Mouse (Mus musculus) CH12.LX (cell line): ENCODE measurements around the gene Msh5. TPM values are rescaled to one million over a fixed set of nuclear protein-coding genes. Genes with fewer than 3 reads are reported as not detected.

Experiments used
- DNase-seq: peaks from one replicate; pipeline ENCODE4 v3.0.0-alpha.2; 2013; ENCODE audit errors: extremely low read depth
- H3K27ac ChIP-seq: 2 replicates; pipeline ENCODE4 v1.5.1; 2012; ENCODE audit warnings: low read depth, mild to moderate bottlenecking, control low read depth, moderate library complexity; ENCODE audit not compliant: insufficient read depth
- H3K27me3 ChIP-seq: replicated peaks from 2 replicates; pipeline ENCODE3; 2012; ENCODE audit warnings: inconsistent platforms
- H3K36me3 ChIP-seq, 2 experiments: replicated peaks in 1 of 2; 2 replicates each; pipeline versions ENCODE3 to v1.6.1; 2012; ENCODE audit warnings: inconsistent platforms in 1 of 2, low read length in 1 of 2, mild to moderate bottlenecking in 1 of 2, mixed read lengths in 1 of 2, moderate library complexity in 1 of 2; ENCODE audit not compliant: control insufficient read depth in 1 of 2, insufficient read depth in 1 of 2
- H3K4me1 ChIP-seq, 2 experiments: 2 replicates each; pipeline ENCODE4 v1.6.1; 2012; ENCODE audit warnings: inconsistent platforms in 1 of 2, moderate library complexity in 1 of 2; ENCODE audit not compliant: insufficient read depth in 2 of 2, control insufficient read depth in 1 of 2
- H3K4me2 ChIP-seq: 2 replicates; pipeline ENCODE4 v1.6.1; 2012; ENCODE audit warnings: low read depth, mild to moderate bottlenecking, control low read depth; ENCODE audit not compliant: poor library complexity, insufficient read depth, severe bottlenecking
- H3K4me3 ChIP-seq, 3 experiments: fragments of 150-350 bp in 1 of 3; sonication (generic) in 1 of 3; replicated peaks in 1 of 3; 2 replicates each; pipeline versions ENCODE3 to v1.5.1; 2011 to 2012; ENCODE audit warnings: low read depth in 2 of 3, low read length in 2 of 3, mild to moderate bottlenecking in 2 of 3, moderate library complexity in 2 of 3, control low read depth in 1 of 3, improper control_type of control experiment in 1 of 3, inconsistent platforms in 1 of 3, mixed read lengths in 1 of 3; ENCODE audit not compliant: poor library complexity in 1 of 3
- H3K79me2 ChIP-seq: replicated peaks from 2 replicates; pipeline ENCODE4 v1.6.1; 2012; ENCODE audit warnings: mild to moderate bottlenecking, moderate library complexity; ENCODE audit not compliant: control insufficient read depth, poor library complexity, insufficient read depth, severe bottlenecking; ENCODE audit errors: extremely low read depth
- H3K9ac ChIP-seq: 2 replicates; pipeline ENCODE4 v1.6.1; 2012; ENCODE audit warnings: low read depth, mild to moderate bottlenecking, control low read depth, moderate library complexity; ENCODE audit not compliant: insufficient read depth
- H3K9me3 ChIP-seq: replicated peaks from 2 replicates; pipeline ENCODE3; 2012; ENCODE audit warnings: low read length, inconsistent platforms, mixed read lengths
- CHD1 ChIP-seq: IDR thresholded peaks from 2 replicates; pipeline ENCODE4 v1.6.1; 2012; ENCODE audit warnings: low read depth, low read length, improper control_type of control experiment, inconsistent platforms
- CTCF ChIP-seq, 2 experiments: IDR thresholded peaks in 1 of 2; conservative IDR thresholded peaks in 1 of 2; 2 replicates each; pipeline ENCODE4 v1.5.1; 2011 to 2012; ENCODE audit warnings: low read depth in 2 of 2, low read length in 2 of 2, improper control_type of control experiment in 1 of 2, inconsistent platforms in 1 of 2, mild to moderate bottlenecking in 1 of 2, moderate library complexity in 1 of 2
- E2F4 ChIP-seq: IDR thresholded peaks from 2 replicates; pipeline ENCODE4 v1.6.1; 2011; ENCODE audit warnings: low read depth, low read length, improper control_type of control experiment; ENCODE audit not compliant: insufficient replicate concordance
- ELF1 ChIP-seq: IDR thresholded peaks from 2 replicates; pipeline ENCODE4 v1.6.1; 2014; ENCODE audit warnings: low read depth, mild to moderate bottlenecking, inconsistent platforms, low read length, improper control_type of control experiment
- ETS1 ChIP-seq: conservative IDR thresholded peaks from 2 replicates; pipeline ENCODE4 v1.6.1; 2012; ENCODE audit warnings: low read depth, mild to moderate bottlenecking, inconsistent platforms, low read length, improper control_type of control experiment, moderate library complexity
- IRF4 ChIP-seq: IDR thresholded peaks from 2 replicates; pipeline ENCODE4 v1.6.1; 2014; ENCODE audit warnings: low read depth, mild to moderate bottlenecking, inconsistent platforms, low read length, improper control_type of control experiment
- JUN ChIP-seq: IDR thresholded peaks from 2 replicates; pipeline ENCODE4 v1.6.1; 2011; ENCODE audit warnings: low read depth, mild to moderate bottlenecking, low read length, improper control_type of control experiment, moderate library complexity; ENCODE audit not compliant: insufficient read depth
- JUND ChIP-seq: conservative IDR thresholded peaks from 2 replicates; pipeline ENCODE4 v1.6.1; 2011; ENCODE audit warnings: low read depth, low read length, improper control_type of control experiment
- KAT2A ChIP-seq: IDR thresholded peaks from 2 replicates; pipeline ENCODE4 v1.6.1; 2012; ENCODE audit warnings: low read length, improper control_type of control experiment, inconsistent platforms; ENCODE audit not compliant: insufficient replicate concordance
- MAX ChIP-seq: IDR thresholded peaks from 2 replicates; pipeline ENCODE4 v1.6.1; 2011; ENCODE audit warnings: low read length, improper control_type of control experiment
- MAZ ChIP-seq: IDR thresholded peaks from 2 replicates; pipeline ENCODE4 v1.6.1; 2012; ENCODE audit warnings: low read depth, mild to moderate bottlenecking, inconsistent platforms, low read length, improper control_type of control experiment, moderate library complexity
- MEF2A ChIP-seq: IDR thresholded peaks from 2 replicates; pipeline ENCODE4 v1.6.1; 2014; ENCODE audit warnings: low read depth, mild to moderate bottlenecking, inconsistent platforms, low read length, improper control_type of control experiment, borderline replicate concordance
- MYC ChIP-seq: IDR thresholded peaks from 2 replicates; pipeline ENCODE4 v1.6.1; 2011; ENCODE audit warnings: low read depth, mild to moderate bottlenecking, improper control_type of control experiment, low read length
- NELFE ChIP-seq: IDR thresholded peaks from 2 replicates; pipeline ENCODE4 v1.6.1; 2011; ENCODE audit warnings: low read depth, low read length, improper control_type of control experiment
- PAX5 ChIP-seq: IDR thresholded peaks from 2 replicates; pipeline ENCODE4 v1.6.1; 2012; ENCODE audit warnings: low read length, inconsistent platforms, mixed read lengths
- RAD21 ChIP-seq: IDR thresholded peaks from 2 replicates; pipeline ENCODE4 v1.6.1; 2011; ENCODE audit warnings: low read depth, mild to moderate bottlenecking, low read length, improper control_type of control experiment, moderate library complexity
- RCOR1 ChIP-seq: conservative IDR thresholded peaks from 2 replicates; pipeline ENCODE4 v1.6.1; 2012; ENCODE audit warnings: low read depth, mild to moderate bottlenecking, inconsistent platforms, low read length, improper control_type of control experiment
- SIN3A ChIP-seq: IDR thresholded peaks from 2 replicates; pipeline ENCODE4 v1.6.1; 2012; ENCODE audit warnings: low read length, improper control_type of control experiment, inconsistent platforms
- SMC3 ChIP-seq: IDR thresholded peaks from 2 replicates; pipeline ENCODE4 v1.6.1; 2011; ENCODE audit warnings: low read depth, low read length, improper control_type of control experiment
- TCF12 ChIP-seq: IDR thresholded peaks from 2 replicates; pipeline ENCODE4 v1.6.1; 2014; ENCODE audit warnings: low read depth, mild to moderate bottlenecking, inconsistent platforms, low read length, improper control_type of control experiment
- UBTF ChIP-seq: IDR thresholded peaks from 2 replicates; pipeline ENCODE4 v1.6.1; 2012; ENCODE audit warnings: low read depth, mild to moderate bottlenecking, inconsistent platforms, low read length, improper control_type of control experiment, moderate library complexity
- USF1 ChIP-seq: IDR thresholded peaks from 2 replicates; pipeline ENCODE4 v1.6.1; 2014; ENCODE audit warnings: low read depth, mild to moderate bottlenecking, inconsistent platforms, low read length, improper control_type of control experiment
- USF2 ChIP-seq: conservative IDR thresholded peaks from 2 replicates; pipeline ENCODE4 v1.6.1; 2011; ENCODE audit warnings: low read depth, low read length, improper control_type of control experiment
- ZC3H11A ChIP-seq: IDR thresholded peaks from 2 replicates; pipeline ENCODE4 v1.6.1; 2012; ENCODE audit warnings: low read depth, mild to moderate bottlenecking, inconsistent platforms, low read length, improper control_type of control experiment
- ZKSCAN1 ChIP-seq: IDR thresholded peaks from 2 replicates; pipeline ENCODE4 v1.6.1; 2012; ENCODE audit warnings: low read depth, inconsistent platforms, low read length, improper control_type of control experiment, borderline replicate concordance
- ZMIZ1 ChIP-seq: IDR thresholded peaks from 2 replicates; pipeline ENCODE4 v1.6.1; 2012; ENCODE audit warnings: low read depth, mild to moderate bottlenecking, inconsistent platforms, low read length, improper control_type of control experiment
- ZNF384 ChIP-seq: IDR thresholded peaks from 2 replicates; pipeline ENCODE4 v1.6.1; 2012; ENCODE audit warnings: low read depth, low read length, improper control_type of control experiment, inconsistent platforms
- dilution Hi-C: fragments of 300-500 bp; cut with MboI; formaldehyde crosslinking; loops from 2 replicates; pipeline ENCODE4 v1.14.3; 2020; ENCODE audit warnings: low sequenced_read_pairs; ENCODE audit not compliant: extremely low pct_unique_long_range_greater_than_20kb, extremely low pct_ligation_motif_present
- in situ Hi-C: fragments of 300-500 bp; cut with MboI; formaldehyde crosslinking; loops from 3 replicates; pipeline ENCODE4 v1.14.3; 2019; ENCODE audit warnings: low sequenced_read_pairs, low pct_ligation_motif_present, low pct_unique_long_range_greater_than_20kb, mixed read lengths
- polyA plus RNA-seq: library from polyadenylated mRNA; unstranded; fragments of >175 nt; gene quantifications from 2 replicates; pipeline ENCODE4 v1.2.1, GENCODE M21; 2012; ENCODE audit warnings: low read depth; ENCODE audit not compliant: insufficient read length
- total RNA-seq, 2 experiments: library from RNA; depleted of rRNA; stranded (reverse); fragments of 300-350 nt in 1 of 2; fragments of >200 nt in 1 of 2; gene quantifications; 2 replicates each; pipeline ENCODE4 v1.2.3; 2012 to 2014

Gene Msh5
- total and polyA plus RNA-seq, 3 experiments, result 6.1 to 13.1 (median 10.6) TPM

DNA sequence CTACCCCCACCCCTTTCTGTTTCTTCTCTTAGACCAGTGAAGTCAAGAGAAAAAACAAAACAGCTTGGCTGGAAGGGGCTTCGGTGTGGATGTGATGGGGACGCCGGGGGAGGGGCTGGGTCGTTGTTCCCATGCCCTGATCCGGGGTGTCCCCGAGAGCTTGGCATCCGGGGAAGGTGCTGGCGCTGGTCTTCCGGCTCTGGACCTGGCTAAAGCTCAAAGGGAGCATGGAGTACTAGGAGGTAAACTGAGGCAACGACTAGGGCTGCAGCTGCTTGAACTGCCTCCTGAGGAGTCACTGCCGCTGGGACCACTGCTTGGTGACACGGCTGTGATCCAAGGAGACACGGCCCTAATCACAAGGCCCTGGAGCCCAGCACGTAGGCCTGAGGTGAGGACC lies 13.5 kb upstream of the Msh5 start:
- TF ChIP-seq ELF1 (no peak), ZNF384 (no peak), ZC3H11A (no peak), E2F4 (no peak), NELFE (no peak), ZMIZ1 (no peak), UBTF (no peak), MAZ (no peak), USF1 (no peak), MAX (no peak), TCF12 (no peak), SMC3 (no peak), CTCF (conservative IDR thresholded peaks at IDR 0.05 in 1 of 2, IDR thresholded peaks at IDR 0.05 in 1 of 2; ENCODE audit: low read depth in 2 of 2, low read length in 2 of 2) (no peak), MYC (no peak), RCOR1 (no peak), ZKSCAN1 (no peak), CHD1 (no peak), IRF4 (no peak), MEF2A (no peak)
- TF ChIP-seq, all 38 proteins: peak for 0
- H3K4me2 ChIP-seq, result no peak overlapping the region
- H3K9ac ChIP-seq, result no peak overlapping the region
- H3K36me3 ChIP-seq, result peaks cover 52 to 84% of the 10 kb centered on the region in 2 experiments
- dilution Hi-C loops, result no loop called here
- H3K27ac ChIP-seq, result no peak overlapping the region
- H3K27me3 ChIP-seq, result no peaks in the 10 kb centered on the region
- in situ Hi-C loops, result no loop called here
- H3K79me2 ChIP-seq, result no peaks in the 10 kb centered on the region
- H3K4me1 ChIP-seq, result peaks cover 2 to 7% of the 10 kb centered on the region in 2 experiments; a peak in 3 of 4 replicates
- no peak for DNase-seq
- H3K4me3 ChIP-seq, result no peak overlapping the region
- no peaks in the 10 kb centered on the region for H3K9me3 ChIP-seq

GRCm38 (mm10) chr17:35058911-35059892 lies 12.7 kb upstream of the Msh5 start, which contains the start of gene Ddah2:
Gene Ddah2, plus strand, starts transcription at chr17:35059035.
- dilution Hi-C loops (no loop called here), in situ Hi-C loops (no loop called here)
- H3K4me2 ChIP-seq, result no peak within 1 kb of the TSS
- peaks cover 2 to 7% of the 10 kb centered on the region in 2 experiments; a peak in 3 of 4 replicates for H3K4me1 ChIP-seq
- no peak within 1 kb of the TSS for H3K4me3 ChIP-seq
- peak; percentile 57 for DNase-seq
- no peak within 1 kb of the TSS for H3K27ac ChIP-seq
- TF ChIP-seq CTCF (conservative IDR thresholded peaks at IDR 0.05 in 1 of 2, IDR thresholded peaks at IDR 0.05 in 1 of 2; ENCODE audit: low read depth in 2 of 2, low read length in 2 of 2), result peak in 1 of 2 experiments; percentile 65; a peak in 2 of 4 replicates
- peak; percentile 70 for TF ChIP-seq SMC3
- peak; percentile 62 for TF ChIP-seq RAD21
- no peak for TF ChIP-seq MYC
- no peak for TF ChIP-seq USF2
- 0 out of 2 replicates have a peak, but pooled peaks have one; percentile 28 for TF ChIP-seq MAZ
- no peak for TF ChIP-seq JUND
- TF ChIP-seq CHD1, result no peak
- TF ChIP-seq PAX5, result no peak
- no peak for TF ChIP-seq KAT2A
- no peak for TF ChIP-seq ETS1
- TF ChIP-seq ZC3H11A, result no peak; the same call in 1 of the 2 replicates
- no peak for TF ChIP-seq NELFE
- no peak for TF ChIP-seq SIN3A
- TF ChIP-seq IRF4, result no peak
- TF ChIP-seq JUN, result no peak
- peaks cover 2% of the 10 kb centered on the region for H3K9me3 ChIP-seq
- H3K36me3 ChIP-seq, result peaks cover 58 to 87% of the 10 kb centered on the region in 2 experiments
- 0 out of 2 replicates have a peak, but pooled peaks cover 2% of the 10 kb centered on the region for H3K79me2 ChIP-seq
- H3K9ac ChIP-seq, result no peak within 1 kb of the TSS
- H3K27me3 ChIP-seq, result no peaks in the 10 kb centered on the region
